Mouse (Mus musculus) G1E-ER4 (cell line): Measurements from ENCODE around the gene Tmem177. TPM values are rescaled to one million over a fixed set of nuclear protein-coding genes. Genes with fewer than 3 reads are reported as not detected.

Experiments used
- GATA1 ChIP-seq: IDR thresholded peaks from one replicate; pipeline ENCODE4 v1.8.0; 2012; ENCODE audit warnings: low read length, inconsistent platforms
- polyA plus RNA-seq: library from polyadenylated mRNA; stranded (reverse); fragments of >175 nt; gene quantifications from 2 replicates; pipeline ENCODE4 v1.2.3, GENCODE M21; 2012

The Tmem177 gene
- polyA plus RNA-seq, 1 experiment, result 0.99 TPM

- TF ChIP-seq GATA1, result no peak
These were observed 53.4 kb downstream of the Tmem177 start for GRCm38 (mm10) chr1:119859566-119859965.

Other genes with a start within 250 kb of the Tmem177 start
- gene Ptpn4, start 75.6 kb downstream of the Tmem177 start, polyA plus RNA-seq, result 13.3 and 18.4 TPM in 2 replicates
- not detected in 2 replicates for gene Cfap221, start 84.0 kb upstream of the Tmem177 start, polyA plus RNA-seq
- not detected in 2 replicates for gene Sctr, start 93.7 kb upstream of the Tmem177 start, polyA plus RNA-seq
- not detected in 2 replicates for gene Tmem37, start 160.9 kb upstream of the Tmem177 start, polyA plus RNA-seq
- 11.0 and 13.5 TPM in 2 replicates for gene Dbi, start 207.9 kb upstream of the Tmem177 start, polyA plus RNA-seq
- 5.1 and 10.0 TPM in 2 replicates for gene 3110009E18Rik, start 208.0 kb upstream of the Tmem177 start, polyA plus RNA-seq